Mouse (Mus musculus): Measurements from ENCODE around the gene Cd34.

DNA sequence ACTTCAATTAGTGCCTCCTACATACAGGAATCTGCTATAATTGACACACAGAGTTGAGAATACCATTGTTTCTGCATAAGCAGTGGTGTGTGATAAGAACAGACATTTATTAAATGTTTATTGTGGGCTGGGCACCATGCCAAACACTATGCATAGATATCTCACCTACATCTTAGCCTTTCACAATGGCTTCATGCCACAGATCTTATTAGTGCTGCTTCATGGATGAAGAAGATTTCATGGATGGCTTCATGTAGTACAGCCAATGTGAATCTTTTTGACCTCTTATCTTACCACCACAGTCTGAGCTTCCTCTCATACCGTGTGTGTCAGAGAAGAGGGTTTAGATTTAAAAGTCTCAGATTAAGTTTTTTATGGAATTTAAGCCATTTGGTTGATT is 65.6 kb downstream of the Cd34 start:
- TF ChIP-seq CTCF (IDR thresholded peaks at IDR 0.05; ENCODE audit: control insufficient read depth, insufficient read depth, insufficient replicate concordance, low read depth, low read length), result no peak
- TF ChIP-seq POLR2A (IDR thresholded peaks at IDR 0.05; ENCODE audit: control insufficient read depth, low read depth, low read length), result no peak

Data from testis, adult 2 months (tissue).